Mouse (Mus musculus): Measurements from ENCODE around the gene Plscr2.

DNA sequence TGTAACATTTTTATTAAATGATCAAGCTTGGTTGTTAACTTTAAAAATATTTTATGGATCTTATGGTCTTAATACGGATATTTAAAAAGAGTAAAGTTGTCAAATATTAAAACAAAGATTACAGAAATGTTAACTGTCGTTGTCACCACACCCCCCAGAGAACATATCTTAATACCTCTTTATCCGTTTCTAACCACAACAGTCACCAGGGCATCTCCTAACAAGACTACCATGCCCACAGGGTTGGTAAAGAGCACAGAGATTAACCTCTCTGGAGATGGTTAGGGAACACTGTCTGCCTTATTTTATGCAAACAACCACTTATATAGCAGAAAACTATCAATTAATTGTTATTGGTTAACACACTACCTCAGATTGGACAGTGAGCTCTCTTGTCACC is 48.6 kb upstream of the Plscr2 start:
- TF ChIP-seq CTCF (IDR thresholded peaks at IDR 0.05 in 2 of 3, conservative IDR thresholded peaks at IDR 0.05 in 1 of 3; ENCODE audit: control insufficient read depth in 1 of 3, insufficient read depth in 1 of 3, low read depth in 2 of 3, low read length in 3 of 3, poor library complexity in 1 of 3, severe bottlenecking in 1 of 3) (no peak), POLR2A (IDR thresholded peaks at IDR 0.05; ENCODE audit: control insufficient read depth in 1 of 2, insufficient read depth in 1 of 2, low read depth in 1 of 2, low read length in 2 of 2, poor library complexity in 1 of 2) (no peak), EP300 (IDR thresholded peaks at IDR 0.05; ENCODE audit: low read depth in 1 of 2, low read length in 2 of 2) (peak; percentile 40 to 87; a peak in 3 of 4 replicates)

All from MEL (cell line).